Mouse (Mus musculus): ENCODE results near the gene F12.
"Not testable (repeated sequence)": the region's sequence is repeated elsewhere in the genome, so short reads cannot be mapped to it uniquely, and the experiment has no call there.

- TF ChIP-seq CTCF (conservative IDR thresholded peaks at IDR 0.05; ENCODE audit: insufficient read depth, insufficient read length, low read depth, low read length); POLR2A (IDR thresholded peaks at IDR 0.05; ENCODE audit: low read depth, low read length): not testable (repeated sequence)
Measured at GRCm38 (mm10) chr13:55437111-55437629, 10.6 kb upstream of the F12 start.

Measured in kidney, adult 2 months (tissue).